Mouse (Mus musculus) frontal cortex, postnatal 25 days (tissue): ENCODE measurements around the gene Sat1.
A peak's percentile ranks its signal among the peaks of the same experiment; 100 is the strongest.
"Not testable (repeated sequence)": the region's sequence is repeated elsewhere in the genome, so short reads cannot be mapped to it uniquely, and the experiment has no call there.

ENCODE experiments used
- DNase-seq, 2 experiments: peaks; one replicate each; pipeline ENCODE4 v3.0.0; 2022; ENCODE audit warnings: low spot score in 2 of 2

The Sat1 gene

GRCm38 (mm10) chrX:155216271-155216670 lies at the start of gene Sat1:
Sat1 (minus strand) TSS chrX:155216449.
- peak; percentile 70 to 82 for DNase-seq

GRCm38 (mm10) chrX:155262915-155263252 lies 46.6 kb upstream of the Sat1 start:
- DNase-seq, result no peak

GRCm38 (mm10) chrX:155262235-155262914 lies 46.1 kb upstream of the Sat1 start, which contains the start of gene Acot9:
Acot9 (plus strand) TSS chrX:155262443.
- peak; percentile 62 to 71 for DNase-seq

- DNase-seq, result no peak
Measured at GRCm38 (mm10) chrX:155256856-155257255, 40.6 kb upstream of the Sat1 start.

GRCm38 (mm10) chrX:155218277-155218676 lies 2.0 kb upstream of the Sat1 start:
- DNase-seq, result no peak

GRCm38 (mm10) chrX:155215501-155216248 lies 574 bp downstream of the Sat1 start:
- peak in 1 of 2 experiments; percentile 4 for DNase-seq

GRCm38 (mm10) chrX:155214291-155215136 lies 1.7 kb downstream of the Sat1 start:
- no peak for DNase-seq

- no peak for DNase-seq
Measured at GRCm38 (mm10) chrX:155208671-155209070, 7.6 kb downstream of the Sat1 start.

GRCm38 (mm10) chrX:155205436-155205835 lies 10.8 kb downstream of the Sat1 start:
- DNase-seq, result not testable (repeated sequence)

- DNase-seq, result no peak
Measured at GRCm38 (mm10) chrX:155202406-155203305, 13.6 kb downstream of the Sat1 start.

GRCm38 (mm10) chrX:155201799-155202198 lies 14.4 kb downstream of the Sat1 start:
- DNase-seq, result no peak

GRCm38 (mm10) chrX:155194979-155195378 lies 21.3 kb downstream of the Sat1 start:
- DNase-seq, result no peak

- no peak for DNase-seq
Measured at GRCm38 (mm10) chrX:155193732-155194443, 22.4 kb downstream of the Sat1 start.

GRCm38 (mm10) chrX:155191941-155192340 lies 24.3 kb downstream of the Sat1 start:
- DNase-seq, result no peak

- no peak for DNase-seq
Measured at GRCm38 (mm10) chrX:155177640-155178039, 38.6 kb downstream of the Sat1 start.

- no peak for DNase-seq
Measured at GRCm38 (mm10) chrX:155177230-155177629, 39.0 kb downstream of the Sat1 start.

GRCm38 (mm10) chrX:155175568-155175967 lies 40.7 kb downstream of the Sat1 start:
- no peak for DNase-seq

- DNase-seq, result no peak
Measured at GRCm38 (mm10) chrX:155172310-155172709, 43.9 kb downstream of the Sat1 start.

- no peak for DNase-seq
Measured at GRCm38 (mm10) chrX:155171754-155172153, 44.5 kb downstream of the Sat1 start.

GRCm38 (mm10) chrX:155169886-155170285 lies 46.4 kb downstream of the Sat1 start:
- DNase-seq, result no peak

- DNase-seq, result no peak
Measured at GRCm38 (mm10) chrX:155167667-155168066, 48.6 kb downstream of the Sat1 start.
